In genomic region chr8:11010913-11011605, GRCm38 (mm10) we compare ENCODE assay signal across 8 mouse cellular contexts. TPM values are rescaled to one million over a fixed set of nuclear protein-coding genes. Genes with fewer than 3 reads are reported as not detected.
DNase-seq lines count a peak whose midpoint lies in the region; ATAC-seq and TF ChIP-seq lines count a peak whose summit lies in the region.

No protein-coding gene starts in this region.

- DNase-seq in lung, postnatal 10 days = peak; percentile 15
- DNase-seq in lung, postnatal 25 days (ENCODE audit: low spot score) = no peak
- peak; percentile 88 for DNase-seq in kidney, adult 2 months
- no peak for DNase-seq in spleen, postnatal 10 days (ENCODE audit: low spot score in 2 of 2)
- no peak for DNase-seq in urinary bladder, postnatal 10 days (ENCODE audit: low spot score)
- no peak for DNase-seq in lung, adult 2 months

- ATAC-seq in forebrain, embryonic 12.5 days (ENCODE audit: low FRiP score) = no peak
- no peak for ATAC-seq in midbrain, embryonic 15.5 days (replicated peaks)

- no peak overlapping the region for H3K9ac ChIP-seq in forebrain, embryonic 12.5 days
- no peak overlapping the region for H3K9ac ChIP-seq in midbrain, embryonic 15.5 days

- H3K27ac ChIP-seq in forebrain, embryonic 12.5 days = peak overlapping the region; percentile 19; the same call in 1 of the 2 replicates
- peak overlapping the region; percentile 36 for H3K27ac ChIP-seq in kidney, adult 2 months (ENCODE audit: insufficient read depth, low read depth, low read length)
- 0 out of 2 replicates have a peak overlapping the region, but pooled peaks have one; percentile 13 for H3K27ac ChIP-seq in midbrain, embryonic 15.5 days

- peaks cover 17% of the 10 kb centered on the region; the same call in 1 of the 2 replicates for H3K27me3 ChIP-seq in forebrain, embryonic 12.5 days
- no peaks in the 10 kb centered on the region for H3K27me3 ChIP-seq in kidney, adult 2 months (replicated peaks; ENCODE audit: control insufficient read depth, insufficient read depth, low read length)
- H3K27me3 ChIP-seq in midbrain, embryonic 15.5 days (replicated peaks) = no peaks in the 10 kb centered on the region

- no peak overlapping the region for H3K4me3 ChIP-seq in forebrain, embryonic 12.5 days (replicated peaks)
- H3K4me3 ChIP-seq in kidney, adult 2 months (ENCODE audit: insufficient read depth, low read depth, low read length) = no peak overlapping the region
- no peak overlapping the region for H3K4me3 ChIP-seq in midbrain, embryonic 15.5 days
- no peak overlapping the region for H3K4me3 ChIP-seq in lung, adult 2 months (replicated peaks; ENCODE audit: extremely low read depth, low read depth, low read length)

- peaks cover 39% of the 10 kb centered on the region for H3K4me1 ChIP-seq in forebrain, embryonic 12.5 days
- H3K4me1 ChIP-seq in kidney, adult 2 months (ENCODE audit: control insufficient read depth, insufficient read depth, low read length) = peaks cover 16% of the 10 kb centered on the region; the same call in 1 of the 2 replicates
- H3K4me1 ChIP-seq in midbrain, embryonic 15.5 days = peaks cover 29% of the 10 kb centered on the region
- H3K4me1 ChIP-seq in lung, adult 2 months (ENCODE audit: control insufficient read depth, insufficient read depth, low read length) = peaks cover 6% of the 10 kb centered on the region; the same call in 1 of the 2 replicates

- no peak overlapping the region for H3K4me2 ChIP-seq in forebrain, embryonic 12.5 days
- no peak overlapping the region for H3K4me2 ChIP-seq in midbrain, embryonic 15.5 days

- no peaks in the 10 kb centered on the region for H3K9me3 ChIP-seq in forebrain, embryonic 12.5 days
- H3K9me3 ChIP-seq in midbrain, embryonic 15.5 days = no peaks in the 10 kb centered on the region

- no peak for TF ChIP-seq POLR2A in kidney, adult 2 months (IDR thresholded peaks at IDR 0.05; ENCODE audit: low read depth, low read length)
- no peak for TF ChIP-seq POLR2A in lung, adult 2 months (IDR thresholded peaks at IDR 0.05; ENCODE audit: borderline replicate concordance, extremely low read depth, low read depth, low read length)

- 7% methylated on average over 11 of the region's 11 CpGs for WGBS in forebrain, embryonic 12.5 days
- 12% methylated on average over 11 of the region's 11 CpGs for WGBS in kidney, adult 2 months
- 8% methylated on average over 11 of the region's 11 CpGs for whole genome bisulfite sequencing in midbrain, embryonic 15.5 days
- 22% methylated on average over 11 of the region's 11 CpGs for WGBS in lung, adult 2 months

- H3K36me3 ChIP-seq in forebrain, embryonic 12.5 days (replicated peaks) = 0 out of 2 replicates have a peak, but pooled peaks cover 4% of the 10 kb centered on the region
- no peaks in the 10 kb centered on the region; the same call in 1 of the 2 replicates for H3K36me3 ChIP-seq in kidney, adult 2 months (ENCODE audit: control insufficient read depth, insufficient read depth, low read length)
- no peaks in the 10 kb centered on the region for H3K36me3 ChIP-seq in midbrain, embryonic 15.5 days (replicated peaks)

- no peak for TF ChIP-seq CTCF in kidney, adult 2 months (conservative IDR thresholded peaks at IDR 0.05; ENCODE audit: insufficient read depth, insufficient read length, low read depth, low read length)
- TF ChIP-seq CTCF in lung, adult 2 months (IDR thresholded peaks at IDR 0.05; ENCODE audit: insufficient read depth, low read length) = no peak

RNA-seq across cellular contexts. Expression of gene Irs2, which starts 2.8 kb away (rescaled TPM):
- 5.0 and 6.5 TPM in 2 replicates for polyA plus RNA-seq in forebrain, embryonic 12.5 days (2016; fragmentation: Nextera tagmentation; extraction: Ambion mirVana)
- 10.4 and 10.5 TPM in 2 replicates for polyA plus RNA-seq in kidney, adult 2 months (2012; rRNA removed)
- 6.8 and 6.9 TPM in 2 replicates for polyA plus RNA-seq in midbrain, embryonic 15.5 days (2015; fragmentation: Nextera tagmentation; extraction: Ambion mirVana)
- 20.7 and 27.1 TPM in 2 replicates for polyA plus RNA-seq in lung, adult 2 months (2012; rRNA removed)

Comparison
In these comparisons a context has a peak if more than half of its experiments do, and no peak if none do; other contexts are left out.
1. DNase-seq: peak in lung, postnatal 10 days (single experiment) and kidney, adult 2 months (single experiment); none in lung, postnatal 25 days (single experiment), spleen, postnatal 10 days (0 of 2), urinary bladder, postnatal 10 days (single experiment) and lung, adult 2 months (single experiment).
2. Peak in every context shown above with its lines, with median percentiles within 50 percentile points of each other: H3K27ac ChIP-seq.